Mouse (Mus musculus): ENCODE data around the gene Gm29644.
"Not testable (repeated sequence)": the region's sequence is repeated elsewhere in the genome, so short reads cannot be mapped to it uniquely, and the experiment has no call there.

Gm29644 gene

GRCm38 (mm10) chrY:70303187-70303586 lies at the start of gene Gm29644, which contains the start of gene Gm29423:
Gene Gm29644 (minus strand): TSS chrY:70303343.
Gene Gm29423 (minus strand): TSS chrY:70303287.
- DNase-seq, result not testable (repeated sequence)

- DNase-seq, result not testable (repeated sequence)
Measured at GRCm38 (mm10) chrY:70273542-70273941, 29.6 kb downstream of the Gm29644 start, which contains the start of gene Gm21118. Gene Gm21118 (minus strand): TSS chrY:70273642.
